Mouse (Mus musculus): ENCODE measurements around the gene B020031M17Rik. TPM values are rescaled to one million over a fixed set of nuclear protein-coding genes. Genes with fewer than 3 reads are reported as not detected.

The B020031M17Rik gene
- not detected for polyA plus RNA-seq (2017; shearing (Covaris generic))

GRCm38 (mm10) chr13:119950706-119951105 lies at the start of gene B020031M17Rik:
B020031M17Rik (minus strand) TSS chr13:119950806.

GRCm38 (mm10) chr13:119929172-119929571 lies 21.4 kb downstream of the B020031M17Rik start, which contains the start of gene Gm21761:
Gm21761 (minus strand) TSS chr13:119929272.

Other genes starting within 250 kb of the B020031M17Rik start
- 0.46 TPM for gene Nim1k, start 194.9 kb downstream of the B020031M17Rik start, polyA plus RNA-seq (2017; shearing (Covaris generic))
- 25.1 TPM for gene Zfp131, start 159.9 kb downstream of the B020031M17Rik start, polyA plus RNA-seq (2017; shearing (Covaris generic))
- not detected for gene AF067063, start 120.6 kb downstream of the B020031M17Rik start, polyA plus RNA-seq (2017; shearing (Covaris generic))
- gene D13Ertd608e, start 114.8 kb downstream of the B020031M17Rik start, polyA plus RNA-seq (2017; shearing (Covaris generic)) = not detected
- not detected for gene Tcstv1, start 56.0 kb downstream of the B020031M17Rik start, polyA plus RNA-seq (2017; shearing (Covaris generic))
- gene Gm21761, start 21.5 kb downstream of the B020031M17Rik start, polyA plus RNA-seq (2017; shearing (Covaris generic)) = not detected
- not detected for gene Gm36079, start 76.2 kb upstream of the B020031M17Rik start, polyA plus RNA-seq (2017; shearing (Covaris generic))
- gene Gm21188, start 101.4 kb upstream of the B020031M17Rik start, polyA plus RNA-seq (2017; shearing (Covaris generic)) = 0.11 TPM
- gene Gm20767, start 189.4 kb upstream of the B020031M17Rik start, polyA plus RNA-seq (2017; shearing (Covaris generic)) = not detected
- not detected for gene Gm21818, start 221.6 kb upstream of the B020031M17Rik start, polyA plus RNA-seq (2017; shearing (Covaris generic))

All from activated CD4-positive, CD25-positive, alpha-beta regulatory T cell, adult 9 weeks (primary cell).